Mouse (Mus musculus) adrenal gland, postnatal 10 days (tissue): ENCODE results near the gene Zscan21. TPM values are rescaled to one million over a fixed set of nuclear protein-coding genes. Genes with fewer than 3 reads are reported as not detected.

Source experiments
- microRNA-seq: library from miRNA; unstranded; fragments of <30 nt; microRNA quantifications from one replicate; pipeline ENCODE4 v1.2.0, GENCODE M21; 2021
- total RNA-seq, 2 experiments: library from RNA; stranded (reverse); gene quantifications; 2 replicates each; pipeline ENCODE4 v1.2.3; 2021

The Zscan21 gene
- total RNA-seq, 2 experiments from 2014 or later = 17.3 to 19.4 TPM

Small RNAs within 50 kb of the gene (microRNA-seq; reads per million reads assigned to microRNA genes)
- 2,074 reads per million, percentile 84 among the genes with 10 or more reads in this experiment for gene Mir106b
- 544 reads per million, percentile 67 among the genes with 10 or more reads in this experiment for gene Mir25
- 6,671 reads per million, percentile 91 among the genes with 10 or more reads in this experiment for gene Mir93

Other genes with a start within 250 kb of the Zscan21 start
- 1 to 10 TPM; 2.0 to 2.2 TPM for gene Pilrb2, start 245.1 kb upstream of the Zscan21 start, total RNA-seq
- gene Cyp3a13, start 195.3 kb upstream of the Zscan21 start, total RNA-seq = 1 to 10 TPM; 3.0 to 8.2 TPM
- 1 to 10 TPM; 1.2 to 2.2 TPM for gene Gjc3, start 153.8 kb upstream of the Zscan21 start, total RNA-seq
- 100 to 1,000 TPM in 1 of 2 experiments, 10 to 100 TPM in 1; 48.9 to 125 TPM for gene Azgp1, start 135.4 kb upstream of the Zscan21 start, total RNA-seq
- not detected for gene Smok3a, start 95.6 kb upstream of the Zscan21 start, total RNA-seq
- not detected for gene Smok3b, start 95.5 kb upstream of the Zscan21 start, total RNA-seq
- not detected for gene Smok3c, start 63.7 kb upstream of the Zscan21 start, total RNA-seq
- gene Zkscan1, start 31.8 kb upstream of the Zscan21 start, total RNA-seq = 10 to 100 TPM; 29.2 to 33.8 TPM
- gene Zfp113, start 38.8 kb downstream of the Zscan21 start, total RNA-seq = 10 to 100 TPM; 10.6 to 14.3 TPM
- gene Cops6, start 44.2 kb downstream of the Zscan21 start, total RNA-seq = 100 to 1,000 TPM; 151 to 155 TPM
- 10 to 100 TPM; 19.7 to 31.9 TPM for gene Ap4m1, start 55.1 kb downstream of the Zscan21 start, total RNA-seq
- gene Mcm7, start 55.5 kb downstream of the Zscan21 start, total RNA-seq = 10 to 100 TPM; 52.6 to 68.5 TPM
- gene Taf6, start 70.5 kb downstream of the Zscan21 start, total RNA-seq = 10 to 100 TPM; 30.4 to 33.3 TPM
- gene Cnpy4, start 70.6 kb downstream of the Zscan21 start, total RNA-seq = 10 to 100 TPM; 19.1 to 20.1 TPM
- 1 to 10 TPM; 8.1 to 9.4 TPM for gene Mblac1, start 77.4 kb downstream of the Zscan21 start, total RNA-seq
- under 1 TPM; 0.51 to 0.96 TPM for gene Nxpe5, start 109.0 kb downstream of the Zscan21 start, total RNA-seq
- gene Lamtor4, start 138.6 kb downstream of the Zscan21 start, total RNA-seq = 10 to 100 TPM; 67.1 to 74.8 TPM
- gene BC037034, start 147.1 kb downstream of the Zscan21 start, total RNA-seq = 10 to 100 TPM; 17.1 to 20.6 TPM
- gene Gal3st4, start 155.9 kb downstream of the Zscan21 start, total RNA-seq = under 1 TPM; 0.15 to 0.54 TPM
- gene Gm43720, start 163.1 kb downstream of the Zscan21 start, total RNA-seq = under 1 TPM in 1 of 2 experiments, not detected in 1; 0.03 TPM
- gene Gpc2, start 163.1 kb downstream of the Zscan21 start, total RNA-seq = 1 to 10 TPM in 1 of 2 experiments, under 1 TPM in 1; 0.96 to 2.0 TPM
- under 1 TPM; 0.30 to 0.39 TPM for gene Stag3, start 163.3 kb downstream of the Zscan21 start, total RNA-seq
- under 1 TPM in 1 of 2 experiments, not detected in 1; 0.42 TPM for gene Pvrig, start 225.1 kb downstream of the Zscan21 start, total RNA-seq